Mouse (Mus musculus) mouse embryonic stem cell (cell line): ENCODE data around the gene Efna5.

Experiments used
- in situ Hi-C, 2 experiments: fragments of 300-500 bp; cut with MboI; formaldehyde crosslinking; loops; 1 replicate in 1 of 2; 3 replicates in 1 of 2; pipeline ENCODE4 v1.14.3; 2019 to 2020; ENCODE audit warnings: low sequenced_read_pairs in 2 of 2, low pct_unique_long_range_greater_than_20kb in 1 of 2, mixed read lengths in 1 of 2; ENCODE audit not compliant: unreplicated experiment in 1 of 2

Gene Efna5

DNA sequence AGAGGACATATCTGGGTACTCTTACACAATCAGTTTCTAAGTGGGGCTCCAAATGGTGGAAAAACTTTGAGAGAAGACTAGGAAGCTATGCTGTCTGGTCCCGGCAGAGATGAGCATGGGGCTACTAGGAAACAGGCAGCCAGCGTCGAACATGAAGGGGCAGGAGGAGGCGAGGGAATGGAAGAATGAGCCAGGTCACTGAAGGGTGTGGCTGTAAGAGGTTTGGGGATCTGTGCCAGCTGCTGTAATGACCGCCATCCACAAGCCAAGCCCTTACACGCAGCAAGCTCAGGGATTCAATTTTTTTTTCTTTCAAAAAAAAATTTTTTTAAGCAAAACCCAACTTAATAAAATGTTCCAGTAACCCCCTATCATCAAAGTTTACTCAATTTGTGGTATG lies 74.5 kb downstream of the Efna5 start:
- in situ Hi-C loops = no loop called here

GRCm38 (mm10) chr17:62802748-62803147 lies 78.4 kb downstream of the Efna5 start:
- in situ Hi-C loops = no loop called here

GRCm38 (mm10) chr17:62797272-62797671 lies 83.8 kb downstream of the Efna5 start:
- in situ Hi-C loops = no loop called here

- in situ Hi-C loops = no loop called here
Observed at GRCm38 (mm10) chr17:62789291-62790290, 91.5 kb downstream of the Efna5 start.

DNA sequence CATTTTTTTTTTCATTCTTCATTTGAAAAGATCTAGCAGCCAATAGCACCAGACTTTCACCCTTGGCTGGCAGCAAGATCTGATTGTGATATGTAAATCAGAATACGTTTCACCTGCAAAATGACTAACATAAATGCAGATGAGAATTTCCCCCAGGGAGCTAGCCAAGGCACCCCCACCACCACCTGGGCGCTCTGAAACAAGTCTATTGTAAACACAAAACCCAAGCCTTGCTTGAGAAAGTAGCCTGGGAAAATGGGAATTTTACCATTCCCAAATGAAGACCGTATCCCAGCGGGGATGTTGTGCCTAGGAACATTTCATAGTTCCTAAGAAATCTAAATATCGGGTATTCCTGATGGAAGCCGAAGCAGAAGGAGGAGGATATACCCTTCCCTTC lies 92.3 kb downstream of the Efna5 start:
- in situ Hi-C loops = no loop called here

DNA sequence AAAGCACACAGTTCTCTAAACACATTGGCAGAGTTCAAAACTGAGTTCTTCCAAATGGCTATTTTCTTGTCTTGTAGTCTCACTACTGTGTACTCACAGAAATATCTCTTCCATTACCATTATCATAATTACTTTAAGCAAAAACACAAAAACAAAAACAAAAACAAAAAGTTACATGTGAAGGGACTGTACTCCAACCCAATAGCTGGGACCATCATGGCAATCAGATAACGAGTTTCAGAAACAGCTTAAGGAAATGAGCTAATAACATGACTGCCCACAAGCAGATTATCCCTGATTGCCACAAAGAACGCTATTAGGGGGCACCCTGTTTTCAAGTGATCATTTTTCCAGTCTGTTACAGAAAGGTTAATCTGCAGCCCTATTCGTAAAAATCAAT lies 93.3 kb downstream of the Efna5 start:
- in situ Hi-C loops = no loop called here

- in situ Hi-C loops = no loop called here
Observed at GRCm38 (mm10) chr17:62786602-62786907, 94.6 kb downstream of the Efna5 start.

- in situ Hi-C loops = no loop called here
Observed at GRCm38 (mm10) chr17:62785781-62786601, 95.1 kb downstream of the Efna5 start.

DNA sequence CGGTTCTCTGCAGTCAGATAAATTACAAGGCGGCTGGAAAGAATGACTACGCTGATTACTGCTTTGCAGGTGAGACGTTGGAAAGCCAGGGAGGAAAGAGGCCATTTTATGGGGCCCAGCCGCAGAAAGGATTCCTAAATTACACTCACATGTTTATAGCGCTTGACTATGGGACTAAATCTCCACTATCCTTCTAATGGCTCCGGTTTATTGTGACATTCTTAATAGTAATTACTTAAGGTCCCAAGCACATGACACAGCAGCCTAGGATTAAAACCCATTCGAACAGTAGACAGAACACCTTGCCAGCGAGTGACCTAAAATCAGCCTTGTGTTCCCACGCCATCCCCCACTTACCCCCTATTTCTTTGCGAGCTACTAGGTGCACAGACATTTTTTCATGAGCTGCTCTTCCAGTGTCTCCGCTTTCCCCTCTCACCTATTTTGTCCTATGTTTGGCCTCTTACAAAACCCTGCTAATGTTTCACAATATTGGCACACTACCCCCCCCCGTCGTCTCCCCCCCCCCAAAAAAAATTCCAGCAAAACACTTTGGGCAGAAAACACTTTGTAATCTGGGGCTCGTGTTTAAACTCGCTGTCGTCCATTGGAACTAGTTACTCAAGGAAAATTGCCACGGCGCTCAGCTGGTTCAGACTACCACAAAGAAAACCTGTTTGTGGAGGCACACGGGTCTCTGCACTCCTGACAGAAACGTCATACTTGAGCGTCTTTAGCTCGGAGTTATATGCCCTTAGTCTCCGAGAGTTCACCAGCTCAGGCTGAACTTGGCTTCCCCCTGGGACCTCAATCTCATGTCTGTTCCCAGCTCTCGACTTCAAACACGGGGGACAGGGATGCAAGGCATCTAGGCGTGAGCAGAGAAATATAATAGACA lies 96.6 kb downstream of the Efna5 start:
- in situ Hi-C loops = no loop called here

- in situ Hi-C loops = no loop called here
Observed at GRCm38 (mm10) chr17:62783524-62784273, 97.4 kb downstream of the Efna5 start.

DNA sequence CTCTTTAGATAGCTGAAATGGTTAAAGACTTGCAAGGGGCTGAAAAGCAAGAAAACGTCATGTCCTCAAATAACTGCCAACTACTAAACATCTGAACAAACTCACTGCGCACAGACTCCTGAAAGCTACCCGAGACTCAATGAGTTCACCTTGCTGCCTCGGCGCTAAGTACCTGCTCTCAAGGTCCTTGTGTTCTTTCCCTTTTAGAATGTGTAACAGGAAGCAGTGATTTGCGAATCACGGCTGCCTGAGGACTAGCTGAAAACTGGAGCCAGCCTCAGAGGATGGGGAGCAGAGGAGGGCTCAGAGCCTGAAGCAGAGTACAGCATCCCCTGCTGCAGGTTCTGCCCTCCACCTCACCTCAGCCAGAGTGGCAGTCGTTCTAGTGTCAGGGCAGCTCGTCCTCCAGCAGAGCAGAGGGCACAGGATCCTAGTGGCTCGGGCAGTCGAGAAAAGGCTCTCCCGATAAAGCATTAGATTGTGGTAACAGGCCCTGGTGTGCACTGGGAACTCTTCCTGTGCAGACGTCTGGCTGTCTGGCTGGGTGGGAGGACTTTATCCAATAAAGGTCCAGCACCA lies 98.2 kb downstream of the Efna5 start:
- in situ Hi-C loops = no loop called here

DNA sequence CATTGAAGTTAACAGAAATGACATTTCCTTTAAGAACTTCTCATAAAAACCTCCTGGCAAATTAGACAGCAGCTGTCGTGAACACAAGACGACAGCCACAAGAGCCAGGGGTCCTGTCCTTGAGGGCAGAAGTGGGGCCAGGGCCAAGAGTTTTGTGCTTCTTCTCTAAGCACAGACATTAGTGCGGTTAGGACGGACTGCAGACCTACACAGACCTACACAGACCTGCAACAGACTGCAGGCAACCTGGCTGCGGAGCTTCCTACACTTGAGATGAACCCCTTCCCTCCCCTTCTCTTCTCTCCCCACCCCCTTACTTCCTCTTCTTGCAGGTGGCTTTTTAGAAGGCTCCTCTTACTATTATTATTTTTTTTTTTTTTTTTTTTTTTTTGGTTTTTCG lies 100.0 kb downstream of the Efna5 start:
- in situ Hi-C loops = no loop called here

- in situ Hi-C loops = no loop called here
Observed at GRCm38 (mm10) chr17:62777858-62778564, 103.1 kb downstream of the Efna5 start.

DNA sequence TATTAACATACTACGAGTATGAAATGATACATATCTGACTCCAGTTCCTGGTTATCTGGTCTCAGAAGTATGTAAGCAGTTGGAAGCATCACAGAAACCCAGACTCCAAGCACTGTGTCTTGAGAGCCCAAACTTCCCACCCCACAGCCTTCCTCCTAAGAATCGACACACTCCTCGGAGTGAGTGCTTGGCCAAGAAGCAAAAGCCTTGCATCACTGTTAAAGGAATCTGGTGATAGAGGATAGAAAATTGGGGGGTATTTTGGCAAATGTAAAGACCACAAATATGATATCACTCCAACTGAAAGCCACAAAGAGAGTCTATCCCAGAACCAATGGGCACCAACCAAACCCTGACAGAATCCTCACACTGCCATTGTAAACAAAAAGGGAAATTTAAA lies 104.4 kb downstream of the Efna5 start:
- in situ Hi-C loops = no loop called here

- in situ Hi-C loops = no loop called here
Observed at GRCm38 (mm10) chr17:62775976-62776375, 105.1 kb downstream of the Efna5 start.

- in situ Hi-C loops = no loop called here
Observed at GRCm38 (mm10) chr17:62775401-62775800, 105.7 kb downstream of the Efna5 start.

- in situ Hi-C loops = no loop called here
Observed at GRCm38 (mm10) chr17:62774749-62775148, 106.4 kb downstream of the Efna5 start.
